Mouse (Mus musculus) limb, embryonic 14.5 days (tissue): Measurements from ENCODE around the gene Raver1. TPM values are rescaled to one million over a fixed set of nuclear protein-coding genes. Genes with fewer than 3 reads are reported as not detected.

ENCODE experiments used
- ATAC-seq: fragments of 200-750 bp; cut with Nextera tagmentation; 2 replicates; pipeline ENCODE4 v1.8.0; 2017; ENCODE audit warnings: low read depth, moderate number of reproducible peaks, moderate TSS enrichment; ENCODE audit not compliant: low FRiP score
- DNase-seq: peaks from one replicate; pipeline ENCODE4 v3.0.0-alpha.2; 2015; ENCODE audit warnings: low spot score
- H3K27ac ChIP-seq: fragments of 300-500 bp; sonication (generic); replicated peaks from 2 replicates; pipeline ENCODE4 v1.5.1; 2014; ENCODE audit warnings: low read depth, mild to moderate bottlenecking, low read length, moderate library complexity, mixed read lengths
- H3K27me3 ChIP-seq: fragments of 300-500 bp; sonication (generic); 2 replicates; pipeline ENCODE4 v1.6.1; 2014; ENCODE audit warnings: low read length, mixed read lengths; ENCODE audit not compliant: control insufficient read depth, insufficient read depth
- H3K36me3 ChIP-seq: fragments of 300-500 bp; sonication (generic); 2 replicates; pipeline ENCODE4 v1.6.1; 2014; ENCODE audit warnings: mild to moderate bottlenecking, low read length, moderate library complexity, mixed read lengths; ENCODE audit not compliant: control insufficient read depth, insufficient read depth
- H3K4me1 ChIP-seq: fragments of 300-500 bp; sonication (generic); 2 replicates; pipeline ENCODE4 v1.6.1; 2014; ENCODE audit warnings: antibody characterized with exemption, low read length, mixed read lengths; ENCODE audit not compliant: control insufficient read depth, insufficient read depth
- H3K4me2 ChIP-seq: fragments of 300-500 bp; sonication (generic); replicated peaks from 2 replicates; pipeline ENCODE4 v1.6.1; 2014; ENCODE audit warnings: low read depth, mild to moderate bottlenecking, low read length, moderate library complexity; ENCODE audit not compliant: severe bottlenecking
- H3K4me3 ChIP-seq: fragments of 300-500 bp; sonication (generic); replicated peaks from 2 replicates; pipeline ENCODE4 v1.5.1; 2014; ENCODE audit warnings: low read length
- H3K9ac ChIP-seq: fragments of 300-500 bp; sonication (generic); 2 replicates; pipeline ENCODE4 v1.6.1; 2014; ENCODE audit warnings: mild to moderate bottlenecking, low read depth, low read length, moderate library complexity; ENCODE audit not compliant: severe bottlenecking
- H3K9me3 ChIP-seq: fragments of 300-500 bp; sonication (generic); 2 replicates; pipeline ENCODE4 v1.6.1; 2016; ENCODE audit warnings: low read length; ENCODE audit not compliant: control insufficient read depth
- POLR2A ChIP-seq: fragments of 200-500 bp; IDR thresholded peaks from 2 replicates; pipeline ENCODE4 v1.8.0; 2012; ENCODE audit warnings: inconsistent platforms, mild to moderate bottlenecking, moderate library complexity, borderline replicate concordance; ENCODE audit not compliant: insufficient read depth, insufficient read length; ENCODE audit errors: extremely low read depth
- WGBS: fragments of 180-500 bp; shearing (Covaris S2); extraction: QIAGEN DNeasy Blood & Tissue Kit; methylation state at CpG from one replicate; pipeline ENCODE4 v1.1.7; 2014; 5-methylcytosine and 5-hydroxymethylcytosine counted together
- polyA plus RNA-seq, 2 experiments: library from polyadenylated mRNA; depleted of rRNA in 1 of 2; stranded (reverse) in 1 of 2; unstranded in 1 of 2; fragments of >200 nt; fragmentation: Nextera tagmentation in 1 of 2; extraction: Ambion mirVana in 1 of 2; gene quantifications; 2 replicates each; pipeline versions ENCODE4 v1.2.1 to v1.2.3; 2012 to 2014

Gene Raver1
- polyA plus RNA-seq, 2 experiments, result 76.3 to 94.0 TPM

GRCm38 (mm10) chr9:21117073-21117472 lies 25.3 kb upstream of the Raver1 start:
- H3K27me3 ChIP-seq, result no peaks in the 10 kb centered on the region
- no peaks in the 10 kb centered on the region for H3K4me1 ChIP-seq
- peaks cover 22% of the 10 kb centered on the region; the same call in 1 of the 2 replicates for H3K36me3 ChIP-seq
- H3K9ac ChIP-seq, result no peak overlapping the region
- H3K27ac ChIP-seq, result no peak overlapping the region
- ATAC-seq, result no peak
- WGBS, result 80% methylated on average over 6 of the region's 6 CpGs
- H3K9me3 ChIP-seq, result no peaks in the 10 kb centered on the region
- H3K4me2 ChIP-seq, result no peak overlapping the region
- DNase-seq, result no peak
- no peak overlapping the region for H3K4me3 ChIP-seq
- no peak for TF ChIP-seq POLR2A

GRCm38 (mm10) chr9:21115105-21115504 lies 23.3 kb upstream of the Raver1 start:
- WGBS, result 88% methylated on average over 8 of the region's 8 CpGs
- Histone ChIP-seq H3K9ac (no peak overlapping the region), H3K4me1 (no peaks in the 10 kb centered on the region)

GRCm38 (mm10) chr9:21114190-21114589 lies 22.4 kb upstream of the Raver1 start:
- TF ChIP-seq POLR2A, result no peak
- no peak overlapping the region for H3K4me3 ChIP-seq
- DNase-seq (no peak), ATAC-seq (no peak)
- H3K9me3 ChIP-seq, result no peaks in the 10 kb centered on the region
- H3K36me3 ChIP-seq, result 0 out of 2 replicates have a peak, but pooled peaks cover 5% of the 10 kb centered on the region
- no peaks in the 10 kb centered on the region for H3K4me1 ChIP-seq
- H3K4me2 ChIP-seq, result no peak overlapping the region
- H3K9ac ChIP-seq, result no peak overlapping the region
- no peak overlapping the region for H3K27ac ChIP-seq
- no peaks in the 10 kb centered on the region for H3K27me3 ChIP-seq
- 91% methylated on average over 7 of the region's 7 CpGs for WGBS

More at GRCm38 (mm10) chr9:21115105-21115504, 23.3 kb upstream of the Raver1 start:
- Histone ChIP-seq H3K4me2 (no peak overlapping the region), H3K9me3 (no peaks in the 10 kb centered on the region), H3K27ac (no peak overlapping the region), H3K36me3 (peaks cover 8% of the 10 kb centered on the region; the same call in 1 of the 2 replicates), H3K27me3 (no peaks in the 10 kb centered on the region), H3K4me3 (no peak overlapping the region)
- DNase-seq, result no peak
- no peak for TF ChIP-seq POLR2A
- ATAC-seq, result no peak

- H3K36me3 ChIP-seq, result 0 out of 2 replicates have a peak, but pooled peaks cover 5% of the 10 kb centered on the region
- H3K27ac ChIP-seq, result no peak overlapping the region
- 82% methylated on average over 6 of the region's 6 CpGs for WGBS
Measured at GRCm38 (mm10) chr9:21113751-21114150, 21.9 kb upstream of the Raver1 start.

GRCm38 (mm10) chr9:21107607-21108237 lies 15.9 kb upstream of the Raver1 start:
- H3K27ac ChIP-seq, result no peak overlapping the region
- 50% methylated on average over 23 of the region's 23 CpGs for WGBS
- no peak overlapping the region for H3K9ac ChIP-seq
- no peak for TF ChIP-seq POLR2A
- no peak overlapping the region for H3K4me3 ChIP-seq
- DNase-seq (no peak), ATAC-seq (no peak)
- no peaks in the 10 kb centered on the region for H3K4me1 ChIP-seq
- H3K27me3 ChIP-seq, result no peaks in the 10 kb centered on the region
- H3K4me2 ChIP-seq, result no peak overlapping the region
- no peaks in the 10 kb centered on the region for H3K9me3 ChIP-seq
- peaks cover 3% of the 10 kb centered on the region; the same call in 1 of the 2 replicates for H3K36me3 ChIP-seq

More at GRCm38 (mm10) chr9:21113751-21114150, 21.9 kb upstream of the Raver1 start:
- no peaks in the 10 kb centered on the region for H3K27me3 ChIP-seq
- no peak for TF ChIP-seq POLR2A
- H3K9ac ChIP-seq, result no peak overlapping the region
- H3K4me2 ChIP-seq, result no peak overlapping the region
- H3K4me1 ChIP-seq, result no peaks in the 10 kb centered on the region
- ATAC-seq (no peak), DNase-seq (no peak)
- H3K9me3 ChIP-seq, result no peaks in the 10 kb centered on the region
- no peak overlapping the region for H3K4me3 ChIP-seq
